Mouse (Mus musculus) midbrain, embryonic 12.5 days (tissue): ENCODE measurements at regions not wholly inside any gene's neighbourhood (a gene's known extent, or its start where the extent isn't known, plus 50 kb on each side); places are given as distances from the start of the nearest gene placed in this dataset.

Source experiments
- ATAC-seq: fragments of 200-750 bp; cut with Nextera tagmentation; 2 replicates; pipeline ENCODE4 v1.8.0; 2017; ENCODE audit warnings: low read depth, moderate TSS enrichment, moderate library complexity; ENCODE audit not compliant: low FRiP score
- H3K27ac ChIP-seq: fragments of 300-500 bp; sonication (generic); replicated peaks from 2 replicates; pipeline ENCODE4 v1.5.1; 2016; ENCODE audit warnings: mild to moderate bottlenecking
- H3K27me3 ChIP-seq: fragments of 300-500 bp; sonication (generic); 2 replicates; pipeline ENCODE4 v1.6.1; 2016; ENCODE audit warnings: mild to moderate bottlenecking
- H3K36me3 ChIP-seq: fragments of 300-500 bp; sonication (generic); 2 replicates; pipeline ENCODE4 v1.6.1; 2016
- H3K4me1 ChIP-seq: fragments of 300-500 bp; sonication (generic); 2 replicates; pipeline ENCODE4 v1.6.1; 2016
- H3K4me2 ChIP-seq: fragments of 300-500 bp; sonication (generic); replicated peaks from 2 replicates; pipeline ENCODE4 v1.6.1; 2016; ENCODE audit warnings: mild to moderate bottlenecking, moderate library complexity
- H3K4me3 ChIP-seq: fragments of 300-500 bp; sonication (generic); 2 replicates; pipeline ENCODE4 v1.5.1; 2016; ENCODE audit warnings: mild to moderate bottlenecking
- H3K9ac ChIP-seq: fragments of 300-500 bp; sonication (generic); replicated peaks from 2 replicates; pipeline ENCODE4 v1.6.1; 2016; ENCODE audit warnings: mild to moderate bottlenecking, moderate library complexity
- H3K9me3 ChIP-seq: fragments of 300-500 bp; sonication (generic); 2 replicates; pipeline ENCODE4 v1.6.1; 2016; ENCODE audit warnings: mild to moderate bottlenecking
- WGBS: fragments of 180-500 bp; shearing (Covaris S2); methylation state at CpG from one replicate; pipeline ENCODE4 v1.1.7; 2016; 5-methylcytosine and 5-hydroxymethylcytosine counted together

DNA sequence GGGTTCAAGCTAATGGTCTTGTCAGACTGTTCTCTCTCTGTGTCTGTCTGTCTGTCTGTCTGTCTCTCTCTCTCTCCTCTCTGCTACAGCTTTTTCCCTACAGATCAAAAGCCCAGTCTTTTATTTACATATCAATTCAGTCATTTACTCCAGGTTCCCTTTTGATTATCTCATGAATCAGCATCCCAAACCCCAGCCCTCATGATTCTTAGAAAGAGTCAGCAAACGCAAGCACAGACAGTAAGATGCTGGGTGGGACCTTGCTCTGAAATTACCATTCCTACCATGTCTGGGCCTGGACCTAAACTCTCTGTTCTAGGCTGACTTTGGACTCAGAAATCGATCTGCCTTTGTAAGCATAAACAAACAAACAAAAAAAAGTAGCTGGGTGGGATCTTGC lies 218.0 kb downstream of the Lrig3 start:
- no peak overlapping the region for H3K4me2 ChIP-seq
- no peak overlapping the region for H3K4me3 ChIP-seq
- H3K4me1 ChIP-seq, result no peaks in the 10 kb centered on the region
- no peaks in the 10 kb centered on the region for H3K36me3 ChIP-seq
- no peak for ATAC-seq
- H3K9me3 ChIP-seq, result 0 out of 2 replicates have a peak, but pooled peaks cover 3% of the 10 kb centered on the region
- no peak overlapping the region for H3K9ac ChIP-seq
- no peak overlapping the region for H3K27ac ChIP-seq
- WGBS, result 79% methylated on average over 2 of the region's 2 CpGs
- H3K27me3 ChIP-seq, result no peaks in the 10 kb centered on the region

DNA sequence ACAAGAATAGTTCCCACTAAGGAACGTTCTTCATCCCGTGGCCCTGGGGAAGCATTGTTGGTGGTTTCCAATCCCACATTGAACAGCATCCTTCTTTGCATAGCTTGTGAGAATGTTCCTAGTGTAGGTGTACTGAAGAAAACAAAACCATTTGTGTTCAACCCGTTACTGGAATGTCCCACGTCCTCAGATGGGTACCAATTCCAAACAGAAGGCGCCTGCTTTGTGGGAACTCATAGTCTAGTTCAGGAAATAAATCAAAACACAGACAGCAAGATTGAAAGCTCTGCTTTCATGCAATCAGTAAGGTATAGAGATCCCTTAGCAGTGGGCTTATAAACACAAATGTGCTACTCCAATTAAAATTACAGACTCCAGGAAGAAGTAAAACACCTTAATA lies 219.4 kb downstream of the Lrig3 start:
- no peak for ATAC-seq
- 89% methylated on average over 5 of the region's 5 CpGs for WGBS
- no peak overlapping the region for H3K4me2 ChIP-seq
- no peaks in the 10 kb centered on the region for H3K4me1 ChIP-seq
- no peak overlapping the region for H3K4me3 ChIP-seq
- H3K9ac ChIP-seq, result no peak overlapping the region
- 0 out of 2 replicates have a peak, but pooled peaks cover 3% of the 10 kb centered on the region for H3K9me3 ChIP-seq
- H3K27ac ChIP-seq, result no peak overlapping the region
- H3K36me3 ChIP-seq, result no peaks in the 10 kb centered on the region
- no peaks in the 10 kb centered on the region for H3K27me3 ChIP-seq

DNA sequence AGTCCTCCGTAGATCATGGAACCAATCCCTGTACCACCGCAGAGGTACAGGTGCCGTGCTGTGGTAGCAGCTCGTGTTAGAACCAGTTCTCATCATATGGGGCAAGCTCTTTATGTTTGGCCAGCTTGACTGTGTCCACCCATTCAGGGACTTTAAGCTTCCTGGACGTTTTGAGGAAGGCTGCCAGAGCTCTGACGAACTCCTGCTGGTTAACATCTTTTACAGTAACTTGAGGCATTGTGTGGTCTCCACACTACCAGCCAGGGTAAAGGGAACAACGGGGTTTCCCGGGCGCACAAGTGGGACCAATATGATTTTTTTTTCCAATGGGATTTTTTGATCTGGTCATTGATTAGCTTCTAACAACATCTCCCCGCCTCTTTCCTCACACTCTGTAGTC lies 220.1 kb downstream of the Lrig3 start:
- Histone ChIP-seq H3K9ac (no peak overlapping the region), H3K27me3 (no peaks in the 10 kb centered on the region), H3K4me1 (no peaks in the 10 kb centered on the region), H3K27ac (no peak overlapping the region), H3K4me3 (no peak overlapping the region), H3K4me2 (no peak overlapping the region), H3K36me3 (no peaks in the 10 kb centered on the region), H3K9me3 (0 out of 2 replicates have a peak, but pooled peaks cover 3% of the 10 kb centered on the region)
- ATAC-seq, result no peak
- 92% methylated on average over 10 of the region's 10 CpGs for WGBS

DNA sequence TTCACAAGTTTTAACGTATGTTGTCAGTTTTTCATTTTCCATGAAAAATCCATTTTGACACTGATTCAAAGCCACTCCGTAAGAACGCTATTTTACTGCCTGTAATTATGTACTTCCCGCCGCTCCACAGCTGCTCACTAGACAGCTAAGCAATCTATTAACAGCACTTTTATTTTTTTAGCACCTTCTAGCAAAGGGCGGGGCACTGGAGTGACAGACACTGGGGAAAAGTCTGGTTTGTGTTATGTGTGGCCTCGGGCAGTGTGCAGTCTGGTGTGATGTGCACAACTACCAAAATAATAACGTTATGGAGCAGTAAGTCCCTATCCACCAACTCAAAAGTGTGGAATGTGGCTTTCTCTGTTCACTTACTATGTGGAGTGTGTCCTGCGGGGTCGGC lies 223.0 kb downstream of the Lrig3 start:
- Histone ChIP-seq H3K4me2 (no peak overlapping the region), H3K9me3 (0 out of 2 replicates have a peak, but pooled peaks cover 3% of the 10 kb centered on the region), H3K9ac (no peak overlapping the region), H3K4me3 (no peak overlapping the region), H3K27ac (no peak overlapping the region), H3K27me3 (no peaks in the 10 kb centered on the region), H3K4me1 (no peaks in the 10 kb centered on the region), H3K36me3 (no peaks in the 10 kb centered on the region)
- ATAC-seq, result no peak
- 86% methylated on average over 10 of the region's 10 CpGs for WGBS
